9 mouse cellular contexts compared by ENCODE assay signal in the genomic region with DNA sequence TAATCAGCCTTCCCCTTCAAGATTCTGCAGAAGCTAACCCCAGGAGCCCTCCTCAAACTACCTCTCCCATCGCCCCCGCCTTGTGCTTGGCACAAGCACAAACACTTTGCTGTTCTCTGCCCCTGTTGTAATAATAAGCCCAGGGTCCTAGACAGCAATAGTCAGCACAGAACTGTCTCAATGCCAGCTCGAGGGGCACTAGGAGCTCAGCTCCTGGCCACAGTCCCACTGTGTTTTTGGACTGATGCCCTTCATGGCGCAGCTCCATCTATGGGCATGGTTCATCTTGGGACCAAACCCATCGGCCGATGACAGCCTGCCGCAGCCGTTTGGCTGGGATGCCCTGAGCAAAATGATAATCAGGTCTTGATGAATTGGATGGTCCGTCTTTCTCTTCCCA.
A peak's percentile ranks its signal among the peaks of the same experiment; 100 is the strongest.
DNase-seq lines count a peak whose midpoint lies in the region; ATAC-seq and TF ChIP-seq lines count a peak whose summit lies in the region.
"Had no signal": no experiment of that assay in that cellular context is flagged by ENCODE, and none has a peak within 500 bp of the region (broad histone marks: within the 10 kb centered on the region; RNA-seq: fewer than 3 reads in every experiment).

No protein-coding gene starts in this region.

- DNase-seq in heart, adult 2 months: peak; percentile 68 to 73
- no peak for DNase-seq in heart, embryonic 10.5 days (ENCODE audit: low spot score)
- peak; percentile 62 for DNase-seq in adipocyte (ENCODE audit: low spot score)
- peak; percentile 98 to 99 for DNase-seq in cerebellum, postnatal 10 days
- no peak for DNase-seq in thymus, postnatal 4 days

- H3K79me2 ChIP-seq in heart, adult 2 months (replicated peaks; ENCODE audit: control insufficient read depth, insufficient read depth, low read length): no peaks in the 10 kb centered on the region

- H3K4me1 ChIP-seq in heart, adult 2 months (ENCODE audit: control insufficient read depth, insufficient read depth, low read length): no peaks in the 10 kb centered on the region
- no peaks in the 10 kb centered on the region for H3K4me1 ChIP-seq in heart, embryonic 10.5 days
- H3K4me1 ChIP-seq in hindbrain, embryonic 16.5 days (ENCODE audit: control insufficient read depth, insufficient read depth, low read depth, low read length): no peaks in the 10 kb centered on the region
- H3K4me1 ChIP-seq in neural tube, embryonic 14.5 days (ENCODE audit: control insufficient read depth, insufficient read depth, low read length): no peaks in the 10 kb centered on the region
- H3K4me1 ChIP-seq: neural tube, embryonic 12.5 days had no signal

- WGBS in heart, adult 2 months: 53% methylated on average over 9 of the region's 9 CpGs
- 87% methylated on average over 9 of the region's 9 CpGs for WGBS in heart, embryonic 10.5 days
- WGBS in hindbrain, embryonic 16.5 days: 54% methylated on average over 9 of the region's 9 CpGs
- 71% methylated on average over 9 of the region's 9 CpGs for WGBS in neural tube, embryonic 14.5 days

- TF ChIP-seq EP300 in heart, adult 2 months (IDR thresholded peaks at IDR 0.05; ENCODE audit: insufficient read depth, low read depth, low read length): no peak

- no peak for TF ChIP-seq CTCF in heart, adult 2 months (IDR thresholded peaks at IDR 0.05)

- H3K9ac ChIP-seq in heart, adult 2 months (ENCODE audit: low read depth, low read length): no peak overlapping the region
- no peak overlapping the region for H3K9ac ChIP-seq in hindbrain, embryonic 16.5 days (ENCODE audit: low read depth, low read length)
- no peak overlapping the region for H3K9ac ChIP-seq in neural tube, embryonic 14.5 days (replicated peaks; ENCODE audit: low read depth, low read length)
- H3K9ac ChIP-seq: neural tube, embryonic 12.5 days had no signal

- intact Hi-C loops in heart, adult 2 months (cut with DNase I): loop anchor here (10.0 kb wide), 2 partner anchors 79 to 131 kb away; no protein-coding TSS in a partner anchor

- H3K36me3 ChIP-seq in heart, adult 2 months (ENCODE audit: control insufficient read depth, insufficient read depth, low read length): no peaks in the 10 kb centered on the region
- no peaks in the 10 kb centered on the region for H3K36me3 ChIP-seq in heart, embryonic 10.5 days
- no peaks in the 10 kb centered on the region for H3K36me3 ChIP-seq in hindbrain, embryonic 16.5 days (ENCODE audit: control insufficient read depth, insufficient read depth, low read length)
- H3K36me3 ChIP-seq in neural tube, embryonic 14.5 days (ENCODE audit: control insufficient read depth, insufficient read depth, low read length): no peaks in the 10 kb centered on the region
- H3K36me3 ChIP-seq: neural tube, embryonic 12.5 days had no signal

- H3K27ac ChIP-seq in heart, adult 2 months: no peak overlapping the region
- H3K27ac ChIP-seq in heart, embryonic 10.5 days: no peak overlapping the region
- H3K27ac ChIP-seq in hindbrain, embryonic 16.5 days (ENCODE audit: low read depth, low read length): no peak overlapping the region
- H3K27ac ChIP-seq in neural tube, embryonic 14.5 days (ENCODE audit: low read depth, low read length): no peak overlapping the region
- H3K27ac ChIP-seq: neural tube, embryonic 12.5 days had no signal

- no peak overlapping the region for H3K4me3 ChIP-seq in heart, adult 2 months
- no peak overlapping the region for H3K4me3 ChIP-seq in heart, embryonic 10.5 days
- H3K4me3 ChIP-seq in hindbrain, embryonic 16.5 days (ENCODE audit: low read length): no peak overlapping the region
- H3K4me3 ChIP-seq in neural tube, embryonic 14.5 days (ENCODE audit: low read depth, low read length): no peak overlapping the region
- H3K4me3 ChIP-seq: neural tube, embryonic 12.5 days had no signal

- H3K27me3 ChIP-seq in heart, adult 2 months (ENCODE audit: control insufficient read depth, insufficient read depth, low read length): no peaks in the 10 kb centered on the region
- H3K27me3 ChIP-seq in heart, embryonic 10.5 days (ENCODE audit: insufficient read depth, poor library complexity, severe bottlenecking): no peaks in the 10 kb centered on the region
- no peaks in the 10 kb centered on the region for H3K27me3 ChIP-seq in hindbrain, embryonic 16.5 days (replicated peaks; ENCODE audit: control insufficient read depth, insufficient read depth, low read length)
- no peaks in the 10 kb centered on the region for H3K27me3 ChIP-seq in neural tube, embryonic 14.5 days (ENCODE audit: control insufficient read depth, insufficient read depth, low read length)
- H3K27me3 ChIP-seq: neural tube, embryonic 12.5 days had no signal

- TF ChIP-seq POLR2A in heart, adult 2 months (IDR thresholded peaks at IDR 0.05; ENCODE audit: insufficient read depth, low read depth, low read length): no peak

- no peaks in the 10 kb centered on the region for H3K9me3 ChIP-seq in heart, embryonic 10.5 days
- no peaks in the 10 kb centered on the region for H3K9me3 ChIP-seq in hindbrain, embryonic 16.5 days (ENCODE audit: control insufficient read depth, low read length)
- no peaks in the 10 kb centered on the region for H3K9me3 ChIP-seq in neural tube, embryonic 14.5 days (ENCODE audit: control insufficient read depth, low read length)
- H3K9me3 ChIP-seq: neural tube, embryonic 12.5 days had no signal

- ATAC-seq in hindbrain, embryonic 16.5 days: peak; percentile 97
- peak; percentile 84 for ATAC-seq in neural tube, embryonic 14.5 days (ENCODE audit: low read depth)
- ATAC-seq in erythroblast, adult 5-6 weeks (replicated peaks; ENCODE audit: low FRiP score, poor library complexity, severe bottlenecking): no peak

- H3K4me2 ChIP-seq in hindbrain, embryonic 16.5 days (ENCODE audit: low read length): no peak overlapping the region; the same call in 1 of the 2 replicates
- no peak overlapping the region for H3K4me2 ChIP-seq in neural tube, embryonic 14.5 days (ENCODE audit: low read depth, low read length)
- H3K4me2 ChIP-seq: neural tube, embryonic 12.5 days had no signal

Comparison
In these comparisons a context has a peak if more than half of its experiments do, and no peak if none do; other contexts are left out.
1. DNase-seq: peak in heart, adult 2 months (2 of 2), adipocyte (single experiment) and cerebellum, postnatal 10 days (2 of 2); none in heart, embryonic 10.5 days (single experiment) and thymus, postnatal 4 days (single experiment).